9 mouse cellular contexts compared by ENCODE assay signal in the genomic region with DNA sequence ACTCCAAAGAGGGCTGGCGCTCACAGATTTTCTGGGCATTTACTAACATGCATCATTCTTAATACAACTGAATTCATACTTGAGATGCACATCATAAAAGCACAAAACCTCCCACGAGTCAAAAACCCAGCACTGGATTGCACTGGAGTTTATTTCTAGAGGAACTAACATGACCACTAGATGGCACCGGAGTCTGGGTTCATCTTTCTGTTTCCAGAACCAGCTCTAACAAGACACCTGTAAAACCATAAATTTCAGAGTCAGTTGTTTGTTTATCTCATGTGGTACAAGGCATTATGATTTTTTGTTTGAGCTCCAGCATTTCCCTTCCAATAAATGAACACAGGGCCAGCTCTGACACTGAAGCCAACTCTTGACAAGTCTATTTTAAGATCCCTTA.
DNase-seq lines count a peak whose midpoint lies in the region; ATAC-seq and TF ChIP-seq lines count a peak whose summit lies in the region.
"Had no signal": no experiment of that assay in that cellular context is flagged by ENCODE, and none has a peak within 500 bp of the region (broad histone marks: within the 10 kb centered on the region; RNA-seq: fewer than 3 reads in every experiment).

No protein-coding gene starts in this region.

- H3K9ac ChIP-seq in limb, embryonic 11.5 days (ENCODE audit: low read length): no peak overlapping the region
- H3K9ac ChIP-seq in MEL (ENCODE audit: control insufficient read depth, low read depth, low read length, poor library complexity, severe bottlenecking): no peak overlapping the region
- H3K9ac ChIP-seq: liver, embryonic 15.5 days had no signal

- no peaks in the 10 kb centered on the region for H3K27me3 ChIP-seq in limb, embryonic 11.5 days (ENCODE audit: control insufficient read depth, insufficient read depth, low read length)
- no peaks in the 10 kb centered on the region for H3K27me3 ChIP-seq in limb, embryonic 10.5 days (ENCODE audit: low read depth, poor library complexity, severe bottlenecking)
- no peaks in the 10 kb centered on the region for H3K27me3 ChIP-seq in MEL (ENCODE audit: control insufficient read depth in 1 of 2, insufficient read depth in 2 of 2, low read length in 2 of 2)
- H3K27me3 ChIP-seq: liver, embryonic 15.5 days had no signal

- H3K4me1 ChIP-seq in limb, embryonic 11.5 days (ENCODE audit: control insufficient read depth, insufficient read depth, low read length): no peaks in the 10 kb centered on the region
- H3K4me1 ChIP-seq in limb, embryonic 10.5 days: no peaks in the 10 kb centered on the region
- H3K4me1 ChIP-seq in MEL (ENCODE audit: control insufficient read depth in 1 of 2, insufficient read depth in 2 of 2, low read length in 2 of 2): no peaks in the 10 kb centered on the region
- H3K4me1 ChIP-seq: liver, embryonic 15.5 days had no signal

- H3K27ac ChIP-seq in limb, embryonic 11.5 days (replicated peaks; ENCODE audit: low read depth, low read length): no peak overlapping the region
- no peak overlapping the region for H3K27ac ChIP-seq in limb, embryonic 10.5 days
- H3K27ac ChIP-seq in MEL (ENCODE audit: control insufficient read depth, low read depth, low read length): no peak overlapping the region
- no peak overlapping the region for H3K27ac ChIP-seq in gastrocnemius, adult 2 months
- H3K27ac ChIP-seq: liver, embryonic 15.5 days had no signal

- no peaks in the 10 kb centered on the region for H3K9me3 ChIP-seq in limb, embryonic 11.5 days (ENCODE audit: control insufficient read depth, low read length)
- H3K9me3 ChIP-seq in limb, embryonic 10.5 days (replicated peaks): no peaks in the 10 kb centered on the region
- H3K9me3 ChIP-seq in MEL (replicated peaks; ENCODE audit: insufficient read depth, low read length): no peaks in the 10 kb centered on the region
- H3K9me3 ChIP-seq: liver, embryonic 15.5 days had no signal

- no peak overlapping the region for H3K4me2 ChIP-seq in limb, embryonic 11.5 days (ENCODE audit: low read depth, severe bottlenecking)
- H3K4me2 ChIP-seq: liver, embryonic 15.5 days had no signal

- H3K36me3 ChIP-seq in limb, embryonic 11.5 days (ENCODE audit: control insufficient read depth, insufficient read depth, low read length): no peaks in the 10 kb centered on the region
- no peaks in the 10 kb centered on the region for H3K36me3 ChIP-seq in limb, embryonic 10.5 days
- no peaks in the 10 kb centered on the region for H3K36me3 ChIP-seq in MEL (ENCODE audit: control insufficient read depth in 1 of 2, insufficient read depth in 2 of 2, low read length in 2 of 2)
- H3K36me3 ChIP-seq: liver, embryonic 15.5 days had no signal

- intact Hi-C loops in gastrocnemius, adult 2 months (cut with DNase I): loop anchor here (2.0 to 5.0 kb wide), 4 partner anchors 76 to 418 kb away; no protein-coding TSS in a partner anchor

- TF ChIP-seq RAD21 in MEL (IDR thresholded peaks at IDR 0.05; ENCODE audit: low read depth, low read length): peak; percentile 30

- peak; percentile 9 to 40 (median 13); a peak in 3 of 6 replicates for TF ChIP-seq CTCF in MEL (IDR thresholded peaks at IDR 0.05 in 2 of 3, conservative IDR thresholded peaks at IDR 0.05 in 1 of 3; ENCODE audit: control insufficient read depth in 1 of 3, insufficient read depth in 1 of 3, low read depth in 2 of 3, low read length in 3 of 3, poor library complexity in 1 of 3, severe bottlenecking in 1 of 3)
- TF ChIP-seq CTCF in gastrocnemius, adult 2 months (IDR thresholded peaks at IDR 0.05): peak; percentile 81

- ATAC-seq in limb, embryonic 11.5 days (ENCODE audit: insufficient number of reproducible peaks, low FRiP score, low TSS enrichment, low read depth): no peak
- ATAC-seq in neutrophil, adult 5-6 weeks (ENCODE audit: extremely low read depth, insufficient number of reproducible peaks, low FRiP score, poor library complexity, severe bottlenecking): 0 out of 2 replicates have a peak, but pooled peaks have one; percentile 30

- H3K4me3 ChIP-seq in limb, embryonic 11.5 days (ENCODE audit: low read depth, low read length): no peak overlapping the region
- H3K4me3 ChIP-seq in limb, embryonic 10.5 days: no peak overlapping the region
- H3K4me3 ChIP-seq in MEL (ENCODE audit: control insufficient read depth in 1 of 2, insufficient read depth in 1 of 2, low read depth in 2 of 2, low read length in 2 of 2): no peak overlapping the region
- no peak overlapping the region for H3K4me3 ChIP-seq in gastrocnemius, adult 2 months
- H3K4me3 ChIP-seq: liver, embryonic 15.5 days had no signal

- H3K79me2 ChIP-seq in MEL (ENCODE audit: control insufficient read depth, insufficient read depth, low read length, poor library complexity): no peaks in the 10 kb centered on the region

- peak; percentile 48 for DNase-seq in limb, embryonic 11.5 days (ENCODE audit: low spot score)
- no peak for DNase-seq in limb, embryonic 10.5 days (ENCODE audit: low spot score)
- peak; percentile 10 for DNase-seq in MEL (ENCODE audit: low read depth, low spot score)
- DNase-seq in cerebellum, adult 18-20 months: peak; percentile 32
- DNase-seq in gastrocnemius, adult 2 months: peak; percentile 38
- DNase-seq in layer of hippocampus, adult 9-11 months: peak; percentile 30
- DNase-seq in Muller cell, postnatal 12 days (ENCODE audit: inconsistent ontology term): no peak

- no peak for TF ChIP-seq POLR2A in MEL (IDR thresholded peaks at IDR 0.05; ENCODE audit: control insufficient read depth in 1 of 2, insufficient read depth in 1 of 2, low read depth in 1 of 2, low read length in 2 of 2, poor library complexity in 1 of 2)

- TF ChIP-seq EP300 in MEL (IDR thresholded peaks at IDR 0.05; ENCODE audit: low read depth in 1 of 2, low read length in 2 of 2): no peak

- WGBS in limb, embryonic 11.5 days: 29% methylated on average over 3 of the region's 3 CpGs
- WGBS in limb, embryonic 10.5 days: 30% methylated on average over 3 of the region's 3 CpGs

TF ChIP-seq in MEL, 35 proteins besides CTCF, POLR2A, EP300 and RAD21:
- TF ChIP-seq ZNF384 (IDR thresholded peaks at IDR 0.05; ENCODE audit: low read depth, low read length) (no peak), SMC3 (IDR thresholded peaks at IDR 0.05; ENCODE audit: low read depth, low read length) (peak; percentile 23; the same call in 1 of the 2 replicates)

Comparison
In these comparisons a context has a peak if more than half of its experiments do, and no peak if none do; other contexts are left out.
1. DNase-seq: peak in limb, embryonic 11.5 days (single experiment), MEL (single experiment), cerebellum, adult 18-20 months (2 of 2), gastrocnemius, adult 2 months (single experiment) and layer of hippocampus, adult 9-11 months (single experiment); none in limb, embryonic 10.5 days (single experiment) and Muller cell, postnatal 12 days (single experiment).